Mouse (Mus musculus): ENCODE measurements around the gene Unc5c.

Gene Unc5c

GRCm38 (mm10) chr3:141659041-141659789, 194.2 kb downstream of the Unc5c start:
- CTCF ChIA-PET = interaction anchor here in 1 of 4 experiments (1.3 kb wide), 1 partner anchor 76 kb away, joined by 3 read pairs; no protein-coding TSS in a partner anchor
- POLR2A ChIA-PET = interaction anchor here in 1 of 4 experiments (1.1 kb wide), 1 partner anchor 18 kb away, joined by 4 read pairs; no protein-coding TSS in a partner anchor

GRCm38 (mm10) chr3:141660065-141661062, 195.3 kb downstream of the Unc5c start:
- CTCF ChIA-PET = no interaction called here
- POLR2A ChIA-PET = no interaction called here

GRCm38 (mm10) chr3:141689113-141689512, 224.1 kb downstream of the Unc5c start:
- ChIA-PET CTCF (no interaction called here), POLR2A (no interaction called here)

DNA sequence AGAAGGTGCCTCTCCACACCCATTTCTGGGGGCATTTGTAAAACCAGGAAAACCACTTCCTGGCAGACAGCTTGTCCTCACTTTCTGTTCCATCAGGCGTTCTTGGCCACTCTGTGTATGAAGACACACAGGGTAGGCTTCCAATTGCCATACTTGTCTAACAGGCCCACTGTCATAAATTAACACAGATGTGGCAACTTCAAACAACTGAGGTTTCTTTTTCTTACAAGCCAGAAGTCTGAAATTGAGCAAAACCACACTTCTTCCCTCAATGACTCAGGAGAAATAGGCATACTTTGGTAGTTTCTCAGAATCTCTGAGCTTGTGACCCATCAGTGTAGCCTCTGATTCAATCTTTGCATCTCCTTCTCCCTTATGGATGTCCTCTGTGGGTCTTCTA, 225.7 kb downstream of the Unc5c start:
- POLR2A ChIA-PET = no interaction called here
- CTCF ChIA-PET = no interaction called here

GRCm38 (mm10) chr3:141691418-141691817, 226.4 kb downstream of the Unc5c start:
- ChIA-PET CTCF (no interaction called here), POLR2A (no interaction called here)

DNA sequence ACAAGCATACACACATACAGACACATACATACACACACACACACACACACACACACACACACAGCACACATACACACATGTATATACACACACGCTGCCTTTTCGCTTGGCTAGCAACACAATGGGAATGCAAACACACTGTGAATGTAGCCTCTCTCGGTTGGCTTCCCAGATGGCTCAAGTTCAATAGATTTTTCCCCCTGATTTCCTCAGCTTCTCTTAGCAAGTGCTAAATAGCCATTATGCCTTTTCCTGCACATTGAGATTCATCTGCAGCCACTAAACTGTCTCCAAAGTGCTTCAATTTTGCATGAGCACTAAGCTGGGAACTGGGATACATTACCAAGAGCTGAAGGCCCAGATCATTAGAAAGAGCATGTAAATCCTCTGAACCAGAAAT, 226.8 kb downstream of the Unc5c start:
- POLR2A ChIA-PET = no interaction called here
- CTCF ChIA-PET = no interaction called here

DNA sequence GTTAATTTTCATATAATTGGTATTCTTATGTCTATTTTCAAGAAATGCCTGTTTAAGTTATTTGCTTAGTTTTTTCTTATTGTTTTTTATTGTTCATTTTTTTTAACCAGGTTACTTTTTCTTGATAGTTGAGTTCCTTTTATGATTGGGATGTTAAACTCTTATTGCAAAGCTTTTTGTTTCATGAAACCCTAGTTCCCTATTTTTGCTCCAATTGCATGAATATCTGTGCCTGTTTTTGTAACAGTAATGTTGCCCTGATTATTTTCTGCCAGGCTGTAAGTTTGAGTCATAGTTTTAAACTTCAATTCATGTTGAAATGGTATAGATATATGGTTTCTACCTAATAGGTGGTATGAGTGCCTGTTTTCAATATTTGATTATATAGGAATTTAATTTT, 234.2 kb downstream of the Unc5c start:
- ChIA-PET POLR2A (no interaction called here), CTCF (no interaction called here)

DNA sequence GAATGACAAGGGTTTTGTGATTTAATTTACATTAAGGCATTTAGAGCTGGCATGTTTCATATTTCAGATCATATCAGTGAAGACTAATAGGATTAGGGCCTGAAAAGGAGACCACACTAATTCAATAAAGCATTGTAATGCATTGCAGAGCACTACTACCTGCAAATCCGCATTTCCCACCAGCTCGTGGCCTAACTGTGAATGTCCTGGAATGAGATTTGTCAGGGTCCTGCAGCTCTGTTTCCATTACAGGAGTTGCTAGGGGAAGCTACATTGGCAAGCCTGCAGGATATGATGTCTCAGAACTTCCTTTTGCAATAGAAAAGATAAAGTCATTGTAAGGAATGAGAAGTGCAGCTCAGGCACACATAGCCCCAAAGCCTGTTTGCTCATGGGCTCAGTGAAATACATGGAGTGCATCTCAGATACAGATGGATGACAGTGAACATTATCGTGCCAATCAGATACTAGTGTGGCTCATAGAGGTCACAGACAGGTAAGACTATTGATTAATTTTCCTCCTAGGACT, 236.4 kb downstream of the Unc5c start:
- CTCF ChIA-PET = no interaction called here
- POLR2A ChIA-PET = no interaction called here

GRCm38 (mm10) chr3:141711601-141712000, 246.6 kb downstream of the Unc5c start:
- POLR2A ChIA-PET = no interaction called here
- CTCF ChIA-PET = no interaction called here

GRCm38 (mm10) chr3:141716371-141716770, 251.4 kb downstream of the Unc5c start:
- ChIA-PET POLR2A (no interaction called here), CTCF (no interaction called here)

GRCm38 (mm10) chr3:141719050-141719449, 254.0 kb downstream of the Unc5c start:
- ChIA-PET CTCF (no interaction called here), POLR2A (no interaction called here)

DNA sequence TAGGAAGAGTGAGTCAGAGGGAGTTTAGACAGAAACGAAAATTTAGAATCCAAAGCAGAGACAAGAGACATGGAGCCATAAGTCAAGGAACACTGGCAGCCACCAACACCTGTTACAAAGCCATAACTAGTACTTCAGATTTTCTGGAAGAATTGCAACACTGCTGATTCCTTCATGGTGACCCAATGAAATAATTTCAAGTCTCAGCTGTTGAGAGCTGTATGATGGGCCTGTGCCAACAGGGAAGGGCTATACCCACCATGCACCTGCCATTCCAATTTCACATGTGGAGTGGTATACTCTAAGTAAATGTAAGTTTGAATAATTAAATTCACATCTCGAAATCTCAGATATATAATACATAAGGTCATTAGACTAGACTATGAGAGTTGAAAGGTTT, 259.5 kb downstream of the Unc5c start:
- ChIA-PET POLR2A (no interaction called here), CTCF (no interaction called here)

DNA sequence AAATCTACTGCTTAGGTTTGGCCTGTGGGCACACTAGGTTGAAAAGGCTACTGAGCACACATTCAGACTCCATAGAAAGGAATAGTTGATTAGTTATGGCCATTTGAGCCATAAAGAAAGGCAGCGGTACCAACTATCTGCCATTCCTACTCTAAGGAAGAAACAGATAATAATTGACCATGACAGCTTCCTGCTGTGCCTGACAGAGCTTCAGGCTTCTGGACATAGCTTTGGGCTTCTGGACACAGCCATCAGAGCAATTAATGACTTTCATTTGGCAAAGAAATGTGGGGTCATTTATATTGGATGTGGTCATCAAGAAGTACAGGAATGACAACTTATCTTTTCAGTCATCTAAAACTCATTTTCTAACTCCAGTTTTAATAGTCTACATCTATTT, 260.4 kb downstream of the Unc5c start:
- CTCF ChIA-PET = no interaction called here
- POLR2A ChIA-PET = no interaction called here

DNA sequence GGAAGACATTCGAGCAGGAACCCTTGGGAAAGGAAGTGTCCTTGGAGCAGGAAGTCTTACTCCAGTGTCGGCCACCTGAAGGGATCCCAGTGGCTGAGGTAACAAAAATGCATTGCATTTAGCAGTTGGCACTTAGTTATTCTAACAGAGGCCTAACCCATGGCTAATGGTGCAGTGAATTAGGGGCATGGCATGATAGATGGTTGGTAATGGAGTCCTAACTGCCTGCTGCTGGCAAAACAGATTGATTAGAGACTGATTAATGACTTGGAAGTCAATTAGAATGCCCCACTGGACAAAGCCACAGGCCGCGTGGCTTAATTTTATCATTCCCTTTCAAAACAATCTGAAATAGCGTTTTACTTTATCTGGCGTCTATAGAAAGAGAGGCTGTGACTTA, 268.8 kb downstream of the Unc5c start:
- CTCF ChIA-PET = no interaction called here
- POLR2A ChIA-PET = no interaction called here

DNA sequence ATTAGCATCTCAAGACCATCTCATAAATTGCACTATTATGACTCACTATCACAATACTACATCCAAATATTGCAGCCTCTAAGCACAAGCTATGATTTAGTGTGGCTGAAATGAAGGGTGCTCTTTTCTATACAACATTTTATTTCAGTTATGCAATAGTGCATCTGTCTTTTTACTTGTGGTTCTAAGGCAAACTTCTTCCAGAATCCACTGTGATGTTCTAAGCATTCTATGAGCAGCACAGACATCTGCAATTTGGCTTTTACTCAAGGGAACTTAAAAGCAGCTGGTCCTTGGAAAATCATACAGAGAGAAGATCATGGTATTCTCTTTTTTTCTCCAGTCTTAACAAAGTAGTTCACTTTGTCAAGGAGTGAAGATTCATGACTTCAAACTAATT, 270.3 kb downstream of the Unc5c start:
- ChIA-PET POLR2A (no interaction called here), CTCF (no interaction called here)

DNA sequence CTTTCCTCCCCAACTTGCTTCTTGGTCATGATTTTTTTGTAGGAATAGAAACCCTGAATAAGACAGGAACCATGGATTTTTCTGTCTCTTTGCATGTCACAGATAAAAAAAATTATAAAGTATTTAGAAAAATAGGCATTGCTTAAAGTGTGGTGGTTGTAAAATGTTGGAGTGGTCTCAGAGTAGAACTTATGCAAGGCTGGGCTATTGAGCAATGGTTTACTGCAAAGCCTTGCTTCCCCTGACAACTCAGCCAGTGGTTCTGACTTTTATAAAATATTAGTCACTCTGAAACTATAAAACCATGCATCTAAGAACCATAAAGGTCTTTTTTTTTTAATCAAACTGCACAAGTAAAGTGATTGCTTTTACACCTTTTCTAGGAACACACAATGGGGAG, 280.3 kb downstream of the Unc5c start:
- CTCF ChIA-PET = no interaction called here
- POLR2A ChIA-PET = no interaction called here

GRCm38 (mm10) chr3:141748694-141749381, 283.8 kb downstream of the Unc5c start:
- ChIA-PET CTCF (no interaction called here), POLR2A (no interaction called here)

DNA sequence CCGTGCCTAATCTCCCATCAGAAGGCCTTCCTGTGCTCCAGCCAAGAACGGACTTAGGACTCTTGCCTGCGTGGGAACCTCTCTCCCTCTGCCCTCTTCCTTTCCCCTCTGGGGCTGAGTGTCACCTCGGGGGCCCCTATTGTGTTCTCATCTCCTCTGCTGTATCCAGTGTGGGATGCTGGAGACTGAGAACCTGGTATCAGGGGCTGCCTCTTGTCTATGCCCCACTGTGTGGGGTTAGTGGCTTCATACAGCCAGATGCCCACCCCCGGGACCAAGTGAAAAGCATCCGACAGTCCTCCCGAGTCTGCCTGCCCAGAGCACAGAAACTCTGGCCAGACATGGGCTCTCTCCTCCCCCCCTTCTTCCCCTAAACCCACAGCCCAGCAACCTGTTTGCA, 287.2 kb downstream of the Unc5c start:
- POLR2A ChIA-PET = no interaction called here
- CTCF ChIA-PET = no interaction called here

DNA sequence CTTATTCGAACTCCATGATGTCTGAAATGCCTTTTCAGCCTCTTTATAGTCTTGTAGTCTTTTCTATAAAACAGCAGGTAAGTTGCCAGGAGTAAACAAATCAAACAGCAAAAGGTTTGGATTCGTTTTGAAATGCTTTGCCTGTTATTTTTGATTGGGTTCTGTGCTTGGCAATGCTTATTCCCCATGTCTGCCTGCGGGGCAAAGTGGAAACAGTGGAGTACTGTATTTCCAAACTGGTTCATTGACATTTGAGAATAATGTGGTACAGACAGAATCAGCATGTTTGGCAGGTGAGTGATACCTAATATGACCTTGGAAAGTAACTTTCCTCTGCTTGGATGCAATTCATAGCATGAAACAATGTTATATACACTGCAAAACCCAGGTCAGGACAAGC, 292.2 kb downstream of the Unc5c start:
- POLR2A ChIA-PET = no interaction called here
- CTCF ChIA-PET = no interaction called here

DNA sequence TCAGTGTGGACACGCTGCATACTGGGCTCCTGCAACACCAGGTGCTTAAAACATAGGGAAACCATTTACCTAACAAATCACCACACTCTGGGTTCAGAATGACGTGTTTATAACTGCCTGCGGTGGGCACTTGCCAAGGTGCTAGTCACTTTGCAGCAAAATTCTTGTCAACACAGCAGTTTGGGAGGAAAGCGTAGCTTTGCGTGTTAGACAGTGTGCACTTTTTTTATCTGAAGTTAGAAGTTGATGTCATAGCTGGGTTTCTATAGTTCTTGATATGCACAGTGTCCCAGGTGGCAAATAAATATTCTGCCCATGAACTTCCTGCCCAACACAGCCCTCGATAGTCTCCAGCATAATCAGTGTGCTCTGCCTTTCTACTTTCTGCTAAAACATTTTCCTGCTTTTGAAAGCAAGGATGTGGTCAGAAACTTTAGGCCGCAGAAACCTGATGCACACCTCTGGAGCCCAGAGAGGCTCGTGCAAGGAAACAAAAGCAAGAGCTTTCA, 313.4 kb downstream of the Unc5c start:
- ChIA-PET CTCF (no interaction called here), POLR2A (no interaction called here)
